Mouse (Mus musculus) heart, adult 2 months (tissue): ENCODE measurements around the gene Myh3.

Experiments used
- CTCF ChIP-seq: fragments of 200-600 bp; IDR thresholded peaks from 2 replicates; pipeline ENCODE4 v1.8.1; 2022; ENCODE audit warnings: antibody characterized with exemption, mild to moderate bottlenecking, moderate library complexity
- EP300 ChIP-seq: fragments of 200-500 bp; IDR thresholded peaks from 2 replicates; pipeline ENCODE4 v1.6.1; 2011; ENCODE audit warnings: low read depth, low read length, control low read depth; ENCODE audit not compliant: insufficient read depth
- POLR2A ChIP-seq: fragments of 200-500 bp; IDR thresholded peaks from 2 replicates; pipeline ENCODE4 v1.6.1; 2011; ENCODE audit warnings: mild to moderate bottlenecking, low read depth, low read length, control low read depth; ENCODE audit not compliant: insufficient read depth

DNA sequence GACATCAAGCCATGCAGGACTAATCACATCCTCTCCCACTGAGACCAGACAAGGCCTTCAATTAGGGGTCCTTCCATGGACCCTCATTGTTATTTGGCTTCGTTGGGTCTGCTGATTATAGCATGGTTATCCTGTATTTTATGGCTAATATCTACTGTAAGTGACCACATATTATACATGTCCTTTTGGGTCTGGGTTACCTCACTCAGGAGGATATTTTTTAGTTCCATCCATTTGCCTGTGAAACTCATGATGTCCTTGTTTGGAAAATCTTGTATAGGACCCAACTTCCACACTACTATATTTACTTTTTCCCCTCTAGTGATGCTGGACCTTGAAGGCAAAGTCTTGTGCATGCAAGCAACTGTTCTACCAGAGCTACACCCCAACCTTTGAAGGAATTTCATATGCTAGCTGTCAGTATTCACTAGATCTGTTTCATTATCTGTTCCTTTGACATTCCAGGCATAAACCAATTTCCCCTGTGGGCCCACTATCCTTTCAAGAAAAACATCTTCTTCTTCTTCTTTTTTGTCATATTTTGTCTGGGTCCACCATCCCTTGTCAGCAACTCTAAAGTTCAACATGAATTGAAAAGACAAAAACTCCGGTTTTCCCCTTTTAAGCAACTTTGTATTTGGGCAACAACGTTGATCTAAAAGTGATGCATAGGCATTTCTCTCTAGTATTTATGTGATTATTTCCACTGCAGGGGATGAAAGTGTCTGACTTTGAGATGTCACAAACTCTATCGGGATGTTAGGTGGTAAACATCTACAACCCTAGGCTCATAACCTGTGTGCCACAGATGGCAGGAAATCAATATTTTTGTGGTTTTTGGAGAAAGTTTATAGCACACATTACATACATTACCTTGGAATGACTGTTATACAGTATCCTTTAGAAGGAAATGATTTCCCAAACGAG, 67.6 kb downstream of the Myh3 start:
- TF ChIP-seq CTCF = no peak
- TF ChIP-seq EP300 = no peak
- TF ChIP-seq POLR2A = no peak
